Mouse (Mus musculus) limb, embryonic 11.5 days (tissue): ENCODE measurements at regions not wholly inside any gene's neighbourhood (a gene's known extent, or its start where the extent isn't known, plus 50 kb on each side); places are given as distances from the start of the nearest gene placed in this dataset.

Experiments used
- ATAC-seq: fragments of 200-750 bp; cut with Nextera tagmentation; 2 replicates; pipeline ENCODE4 v1.8.0; 2017; ENCODE audit warnings: low read depth; ENCODE audit not compliant: insufficient number of reproducible peaks, low FRiP score, low TSS enrichment
- DNase-seq: peaks from one replicate; pipeline ENCODE4 v3.0.0-alpha.2; 2015; ENCODE audit warnings: low spot score
- H3K27ac ChIP-seq: fragments of 300-500 bp; sonication (generic); replicated peaks from 2 replicates; pipeline ENCODE4 v1.5.1; 2014; ENCODE audit warnings: low read depth, mild to moderate bottlenecking, low read length
- H3K27me3 ChIP-seq: fragments of 300-500 bp; sonication (generic); 2 replicates; pipeline ENCODE4 v1.6.1; 2014; ENCODE audit warnings: mild to moderate bottlenecking, low read length, mixed read lengths; ENCODE audit not compliant: control insufficient read depth, insufficient read depth
- H3K36me3 ChIP-seq: fragments of 300-500 bp; sonication (generic); 2 replicates; pipeline ENCODE4 v1.6.1; 2014; ENCODE audit warnings: mild to moderate bottlenecking, low read length, moderate library complexity, mixed read lengths; ENCODE audit not compliant: control insufficient read depth, insufficient read depth
- H3K4me1 ChIP-seq: fragments of 300-500 bp; sonication (generic); 2 replicates; pipeline ENCODE4 v1.6.1; 2014; ENCODE audit warnings: low read length, mixed read lengths; ENCODE audit not compliant: control insufficient read depth, insufficient read depth
- H3K4me2 ChIP-seq: fragments of 300-500 bp; sonication (generic); 2 replicates; pipeline ENCODE4 v1.6.1; 2014; ENCODE audit warnings: low read depth, mild to moderate bottlenecking, moderate library complexity; ENCODE audit not compliant: severe bottlenecking
- H3K4me3 ChIP-seq: fragments of 300-500 bp; sonication (generic); 2 replicates; pipeline ENCODE4 v1.5.1; 2014; ENCODE audit warnings: low read depth, low read length
- H3K9ac ChIP-seq: fragments of 300-500 bp; sonication (generic); 2 replicates; pipeline ENCODE4 v1.6.1; 2014; ENCODE audit warnings: mild to moderate bottlenecking, low read length
- H3K9me3 ChIP-seq: fragments of 300-500 bp; sonication (generic); 2 replicates; pipeline ENCODE4 v1.6.1; 2016; ENCODE audit warnings: low read length; ENCODE audit not compliant: control insufficient read depth
- WGBS: fragments of 180-500 bp; shearing (Covaris S2); extraction: QIAGEN DNeasy Blood & Tissue Kit; methylation state at CpG from one replicate; pipeline ENCODE4 v1.1.7; 2014; 5-methylcytosine and 5-hydroxymethylcytosine counted together

- H3K4me1 ChIP-seq: peaks cover 4% of the 10 kb centered on the region; the same call in 1 of the 2 replicates
- H3K4me2 ChIP-seq: 0 out of 2 replicates have a peak overlapping the region, but pooled peaks have one; percentile 5
- H3K4me3 ChIP-seq: no peak overlapping the region
- H3K27me3 ChIP-seq: 0 out of 2 replicates have a peak, but pooled peaks cover 2% of the 10 kb centered on the region
- H3K27ac ChIP-seq: no peak overlapping the region
- no peaks in the 10 kb centered on the region for H3K36me3 ChIP-seq
- no peaks in the 10 kb centered on the region for H3K9me3 ChIP-seq
- 12% methylated on average over 11 of the region's 11 CpGs for WGBS
- no peak overlapping the region for H3K9ac ChIP-seq
- DNase-seq (peak; percentile 44), ATAC-seq (no peak)
Measured at GRCm38 (mm10) chr7:70823020-70823419, 456.5 kb upstream of the Nr2f2 start.

- ATAC-seq: no peak
- peak; percentile 42 for DNase-seq
- Histone ChIP-seq H3K27ac (no peak overlapping the region), H3K4me3 (no peak overlapping the region), H3K36me3 (no peaks in the 10 kb centered on the region), H3K9ac (no peak overlapping the region), H3K4me2 (no peak overlapping the region), H3K9me3 (no peaks in the 10 kb centered on the region), H3K27me3 (0 out of 2 replicates have a peak, but pooled peaks cover 2% of the 10 kb centered on the region), H3K4me1 (peaks cover 4% of the 10 kb centered on the region; the same call in 1 of the 2 replicates)
- 61% methylated on average over 9 of the region's 9 CpGs for WGBS
Measured at GRCm38 (mm10) chr7:70822310-70822821, 455.8 kb upstream of the Nr2f2 start.

GRCm38 (mm10) chr7:70821861-70822260 lies 455.3 kb upstream of the Nr2f2 start:
- Histone ChIP-seq H3K27me3 (0 out of 2 replicates have a peak, but pooled peaks cover 2% of the 10 kb centered on the region), H3K36me3 (no peaks in the 10 kb centered on the region), H3K9me3 (no peaks in the 10 kb centered on the region), H3K27ac (no peak overlapping the region), H3K9ac (no peak overlapping the region), H3K4me1 (peaks cover 4% of the 10 kb centered on the region; the same call in 1 of the 2 replicates), H3K4me3 (no peak overlapping the region), H3K4me2 (no peak overlapping the region)
- no peak for ATAC-seq
- no peak for DNase-seq
- WGBS: 87% methylated on average over 4 of the region's 4 CpGs

GRCm38 (mm10) chr7:70817347-70817913 lies 450.9 kb upstream of the Nr2f2 start:
- Histone ChIP-seq H3K4me1 (peaks cover 7% of the 10 kb centered on the region), H3K27me3 (0 out of 2 replicates have a peak, but pooled peaks cover 5% of the 10 kb centered on the region)
- 83% methylated on average over 6 of the region's 6 CpGs for WGBS

GRCm38 (mm10) chr7:70814391-70814790 lies 447.9 kb upstream of the Nr2f2 start:
- no peaks in the 10 kb centered on the region for H3K36me3 ChIP-seq
- DNase-seq (peak; percentile 65), ATAC-seq (no peak)
- H3K4me3 ChIP-seq: no peak overlapping the region
- no peaks in the 10 kb centered on the region for H3K9me3 ChIP-seq
- 0 out of 2 replicates have a peak, but pooled peaks cover 5% of the 10 kb centered on the region for H3K27me3 ChIP-seq
- H3K4me2 ChIP-seq: no peak overlapping the region
- peaks cover 6% of the 10 kb centered on the region for H3K4me1 ChIP-seq
- H3K27ac ChIP-seq: no peak overlapping the region
- WGBS: 13% methylated on average over 3 of the region's 3 CpGs
- H3K9ac ChIP-seq: no peak overlapping the region

More at GRCm38 (mm10) chr7:70817347-70817913, 450.9 kb upstream of the Nr2f2 start:
- Histone ChIP-seq H3K9ac (no peak overlapping the region), H3K4me2 (no peak overlapping the region), H3K27ac (no peak overlapping the region), H3K4me3 (no peak overlapping the region), H3K36me3 (no peaks in the 10 kb centered on the region), H3K9me3 (no peaks in the 10 kb centered on the region)
- ATAC-seq (no peak), DNase-seq (no peak)

GRCm38 (mm10) chr7:70813101-70813500 lies 446.6 kb upstream of the Nr2f2 start:
- DNase-seq: peak; percentile 66
- Histone ChIP-seq H3K27me3 (0 out of 2 replicates have a peak, but pooled peaks cover 3% of the 10 kb centered on the region), H3K4me3 (no peak overlapping the region), H3K9me3 (no peaks in the 10 kb centered on the region), H3K4me1 (peaks cover 6% of the 10 kb centered on the region), H3K36me3 (no peaks in the 10 kb centered on the region), H3K27ac (no peak overlapping the region), H3K9ac (no peak overlapping the region), H3K4me2 (no peak overlapping the region)
- 18% methylated on average over 5 of the region's 5 CpGs for WGBS
- ATAC-seq: 0 out of 2 replicates have a peak, but pooled peaks have one; percentile 51

- no peaks in the 10 kb centered on the region for H3K36me3 ChIP-seq
- H3K9ac ChIP-seq: no peak overlapping the region
- H3K27me3 ChIP-seq: no peaks in the 10 kb centered on the region
- no peak for DNase-seq
- H3K9me3 ChIP-seq: no peaks in the 10 kb centered on the region
- no peak overlapping the region for H3K27ac ChIP-seq
- ATAC-seq: no peak
- H3K4me3 ChIP-seq: no peak overlapping the region
- H3K4me2 ChIP-seq: no peak overlapping the region
- 60% methylated on average over 18 of the region's 18 CpGs for WGBS
- peaks cover 6% of the 10 kb centered on the region for H3K4me1 ChIP-seq
Measured at GRCm38 (mm10) chr7:70810411-70811090, 444.0 kb upstream of the Nr2f2 start.

GRCm38 (mm10) chr7:70804281-70804680 lies 437.7 kb upstream of the Nr2f2 start:
- H3K4me3 ChIP-seq: no peak overlapping the region
- H3K36me3 ChIP-seq: no peaks in the 10 kb centered on the region
- no peaks in the 10 kb centered on the region for H3K27me3 ChIP-seq
- no peak overlapping the region for H3K27ac ChIP-seq
- ATAC-seq (no peak), DNase-seq (no peak)
- 0 out of 2 replicates have a peak, but pooled peaks cover 4% of the 10 kb centered on the region for H3K4me1 ChIP-seq
- WGBS: 48% methylated on average over 1 of the region's 1 CpGs
- no peak overlapping the region for H3K4me2 ChIP-seq
- H3K9me3 ChIP-seq: no peaks in the 10 kb centered on the region
- no peak overlapping the region for H3K9ac ChIP-seq
